Mouse (Mus musculus) stomach, embryonic 16.5 days (tissue): ENCODE data around the gene Olfr1239. TPM values are rescaled to one million over a fixed set of nuclear protein-coding genes. Genes with fewer than 3 reads are reported as not detected.

Experiments
- ATAC-seq: fragments of 200-750 bp; cut with Nextera tagmentation; 2 replicates; pipeline ENCODE4 v1.8.0; 2017; ENCODE audit warnings: moderate number of reproducible peaks, moderate TSS enrichment; ENCODE audit not compliant: insufficient read depth, low FRiP score
- H3K27ac ChIP-seq: fragments of 300-500 bp; sonication (generic); 2 replicates; pipeline ENCODE4 v1.5.1; 2014; ENCODE audit warnings: low read length
- H3K27me3 ChIP-seq: fragments of 300-500 bp; sonication (generic); 2 replicates; pipeline ENCODE4 v1.6.1; 2014; ENCODE audit warnings: low read length, control low read depth, mixed read lengths; ENCODE audit not compliant: control insufficient read depth, insufficient read depth
- H3K36me3 ChIP-seq: fragments of 300-500 bp; sonication (generic); 2 replicates; pipeline ENCODE4 v1.6.1; 2014; ENCODE audit warnings: low read length; ENCODE audit not compliant: control insufficient read depth, insufficient read depth
- H3K4me1 ChIP-seq: fragments of 300-500 bp; sonication (generic); 2 replicates; pipeline ENCODE4 v1.6.1; 2014; ENCODE audit warnings: low read length, control low read depth, mixed read lengths; ENCODE audit not compliant: control insufficient read depth, insufficient read depth
- H3K4me2 ChIP-seq: fragments of 300-500 bp; sonication (generic); 2 replicates; pipeline ENCODE4 v1.6.1; 2014; ENCODE audit warnings: low read depth, low read length, mixed read lengths
- H3K4me3 ChIP-seq: fragments of 300-500 bp; sonication (generic); replicated peaks from 2 replicates; pipeline ENCODE4 v1.5.1; 2014; ENCODE audit warnings: mild to moderate bottlenecking, low read length
- H3K9ac ChIP-seq: fragments of 300-500 bp; sonication (generic); 2 replicates; pipeline ENCODE4 v1.6.1; 2014; ENCODE audit warnings: low read length
- H3K9me3 ChIP-seq: fragments of 300-500 bp; sonication (generic); replicated peaks from 2 replicates; pipeline ENCODE4 v1.6.1; 2016; ENCODE audit warnings: low read length, control low read depth; ENCODE audit not compliant: control insufficient read depth
- WGBS: fragments of 180-500 bp; shearing (Covaris S2); extraction: QIAGEN DNeasy Blood & Tissue Kit; methylation state at CpG from one replicate; pipeline ENCODE4 v1.1.7; 2014; 5-methylcytosine and 5-hydroxymethylcytosine counted together
- polyA plus RNA-seq: library from polyadenylated mRNA; unstranded; fragments of >200 nt; fragmentation: Nextera tagmentation; extraction: Ambion mirVana; gene quantifications from 2 replicates; pipeline ENCODE4 v1.2.1, GENCODE M21; 2015

Olfr1239 gene
- not detected in 2 replicates for polyA plus RNA-seq

DNA sequence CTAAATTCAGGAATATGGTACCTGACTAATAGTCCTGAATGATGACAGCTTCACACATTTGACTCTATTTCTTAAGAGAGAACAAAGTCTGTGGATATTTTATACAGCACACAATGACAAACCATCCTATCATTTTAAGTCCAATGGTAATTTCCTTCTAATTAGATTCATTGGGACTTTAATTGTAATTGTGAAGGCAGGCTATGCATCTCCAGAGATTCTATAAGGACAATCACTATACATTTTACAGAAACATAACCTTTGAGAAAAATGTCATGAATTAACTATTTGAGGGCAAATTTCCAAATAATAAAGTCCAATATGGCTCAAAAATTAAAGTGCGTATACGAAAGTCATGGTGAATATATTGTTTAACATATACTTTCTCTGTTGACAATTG lies at the start of gene Olfr1239:
Gene Olfr1239 (minus strand): TSS at position 101 of the 400 bp plus-strand sequence.
- no peaks in the 10 kb centered on the region for H3K36me3 ChIP-seq
- H3K9me3 ChIP-seq: no peaks in the 10 kb centered on the region
- H3K9ac ChIP-seq: no peak within 1 kb of the TSS
- no peaks in the 10 kb centered on the region for H3K4me1 ChIP-seq
- no peaks in the 10 kb centered on the region for H3K27me3 ChIP-seq
- no peak for ATAC-seq
- WGBS: 77% methylated on average over 2 of the region's 2 CpGs
- H3K27ac ChIP-seq: no peak within 1 kb of the TSS
- no peak within 1 kb of the TSS for H3K4me2 ChIP-seq
- no peak within 1 kb of the TSS for H3K4me3 ChIP-seq

DNA sequence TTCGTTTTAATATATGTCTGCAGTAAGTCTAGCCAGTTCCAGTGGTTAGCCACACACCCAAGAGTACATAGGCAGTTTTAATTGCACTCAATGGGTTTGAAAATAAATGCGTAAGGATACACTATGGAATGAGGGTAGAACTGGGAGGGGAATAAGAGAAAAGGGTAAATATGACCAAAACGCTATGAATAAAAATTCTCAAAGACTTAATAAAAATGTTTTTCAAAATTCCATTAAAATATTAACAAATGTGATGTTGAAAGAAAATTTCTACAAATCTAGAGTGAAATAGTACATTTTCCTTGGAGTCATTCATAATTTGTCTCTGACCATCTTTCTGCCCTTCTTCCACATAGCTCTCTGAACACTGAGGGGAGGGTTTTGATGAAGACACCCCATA lies 22.7 kb upstream of the Olfr1239 start, which contains the start of gene Olfr1240:
Gene Olfr1240 (minus strand): TSS at position 101 of the 400 bp plus-strand sequence.
- no peak for ATAC-seq
- no peaks in the 10 kb centered on the region for H3K9me3 ChIP-seq
- no peak within 1 kb of the TSS for H3K27ac ChIP-seq
- no peaks in the 10 kb centered on the region for H3K36me3 ChIP-seq
- no peaks in the 10 kb centered on the region for H3K4me1 ChIP-seq
- H3K4me3 ChIP-seq: no peak within 1 kb of the TSS
- H3K4me2 ChIP-seq: no peak within 1 kb of the TSS
- H3K27me3 ChIP-seq: no peaks in the 10 kb centered on the region
- H3K9ac ChIP-seq: no peak within 1 kb of the TSS
- WGBS: 82% methylated on average over 3 of the region's 3 CpGs

DNA sequence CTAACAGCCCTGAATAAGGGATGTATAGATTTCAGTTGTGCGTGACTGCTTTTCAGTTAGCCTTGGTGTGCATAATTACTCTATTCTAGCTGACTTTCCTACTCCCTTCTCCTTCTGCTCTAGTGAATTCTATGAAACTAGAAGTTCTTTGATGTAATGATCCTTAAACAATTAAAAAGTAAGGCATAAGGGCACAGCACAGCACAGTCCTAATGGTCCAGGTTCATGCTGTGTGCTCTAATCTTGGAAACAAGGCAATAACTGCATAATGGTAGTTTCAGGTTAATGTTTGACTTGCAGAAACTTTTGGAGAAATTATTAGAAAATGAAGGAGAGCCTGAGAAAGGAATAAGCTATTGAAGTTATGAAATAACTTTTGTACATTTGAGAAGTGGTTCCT lies 5.7 kb downstream of the Olfr1239 start:
- Histone ChIP-seq H3K4me2 (no peak overlapping the region), H3K27me3 (no peaks in the 10 kb centered on the region), H3K36me3 (no peaks in the 10 kb centered on the region), H3K9me3 (no peaks in the 10 kb centered on the region), H3K27ac (no peak overlapping the region), H3K4me3 (no peak overlapping the region), H3K9ac (no peak overlapping the region), H3K4me1 (no peaks in the 10 kb centered on the region)
- no peak for ATAC-seq
- 83% methylated on average over 1 of the region's 1 CpGs for WGBS

DNA sequence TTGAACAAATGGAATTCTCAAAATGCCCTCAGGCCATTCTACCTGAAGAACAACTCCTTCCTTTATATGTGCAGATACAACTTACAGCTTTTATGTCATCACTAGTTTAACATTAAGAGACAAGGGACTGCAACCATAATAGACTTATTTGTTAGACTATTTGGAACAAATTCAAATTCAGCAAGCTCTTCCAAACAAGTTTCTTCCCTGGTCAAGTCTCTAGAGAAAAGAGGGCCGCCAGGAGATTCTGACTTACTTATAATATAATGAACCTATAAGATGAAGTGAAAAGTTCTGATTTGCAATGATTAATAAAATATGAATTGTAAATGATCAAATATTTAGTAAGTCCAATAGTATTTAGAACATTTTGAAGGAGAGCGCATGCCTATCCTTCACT lies 10.6 kb downstream of the Olfr1239 start, which contains the start of gene Olfr1238:
Gene Olfr1238 (minus strand): TSS at position 101 of the 400 bp plus-strand sequence.
- Histone ChIP-seq H3K4me1 (no peaks in the 10 kb centered on the region), H3K9ac (no peak within 1 kb of the TSS), H3K36me3 (no peaks in the 10 kb centered on the region), H3K9me3 (no peaks in the 10 kb centered on the region), H3K27me3 (no peaks in the 10 kb centered on the region), H3K4me2 (no peak within 1 kb of the TSS), H3K27ac (no peak within 1 kb of the TSS), H3K4me3 (no peak within 1 kb of the TSS)
- no peak for ATAC-seq
- WGBS: 92% methylated on average over 2 of the region's 2 CpGs

DNA sequence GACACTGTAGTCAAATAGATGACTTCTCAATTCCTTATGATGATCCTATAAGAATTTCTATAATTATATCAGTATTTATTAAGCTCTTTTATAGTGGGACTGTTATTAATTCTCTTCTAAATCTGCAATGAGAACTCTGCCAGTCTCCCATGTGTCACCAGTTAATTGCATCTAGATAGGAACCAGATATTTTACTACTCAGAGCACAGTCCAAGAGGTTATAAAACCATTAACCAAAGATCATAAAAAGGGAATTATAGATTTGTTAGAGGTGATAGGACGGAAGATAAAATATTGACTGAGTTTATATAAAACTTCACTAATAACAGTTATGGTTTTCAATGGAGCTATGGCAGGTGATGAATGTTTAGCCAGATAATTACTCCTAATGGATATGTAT lies 19.3 kb downstream of the Olfr1239 start:
- no peak overlapping the region for H3K4me3 ChIP-seq
- H3K27me3 ChIP-seq: no peaks in the 10 kb centered on the region
- 80% methylated on average over 1 of the region's 1 CpGs for WGBS
- H3K9ac ChIP-seq: no peak overlapping the region
- H3K36me3 ChIP-seq: no peaks in the 10 kb centered on the region
- no peaks in the 10 kb centered on the region for H3K9me3 ChIP-seq
- no peak for ATAC-seq
- H3K4me1 ChIP-seq: no peaks in the 10 kb centered on the region
- no peak overlapping the region for H3K27ac ChIP-seq
- H3K4me2 ChIP-seq: no peak overlapping the region

Other genes starting within 250 kb of the Olfr1239 start
- gene Olfr1225, start 245.7 kb downstream of the Olfr1239 start, polyA plus RNA-seq: not detected in 2 replicates
- gene Olfr1226, start 220.4 kb downstream of the Olfr1239 start, polyA plus RNA-seq: not detected in 2 replicates
- not detected in 2 replicates for gene Olfr1228, start 166.3 kb downstream of the Olfr1239 start, polyA plus RNA-seq
- not detected in 2 replicates for gene Olfr1229, start 132.4 kb downstream of the Olfr1239 start, polyA plus RNA-seq
- gene Olfr1230, start 123.1 kb downstream of the Olfr1239 start, polyA plus RNA-seq: not detected in 2 replicates
- not detected in 2 replicates for gene Olfr1231, start 113.3 kb downstream of the Olfr1239 start, polyA plus RNA-seq
- gene Olfr1232, start 90.7 kb downstream of the Olfr1239 start, polyA plus RNA-seq: not detected in 2 replicates
- gene Olfr1233, start 78.0 kb downstream of the Olfr1239 start, polyA plus RNA-seq: not detected in 2 replicates
- gene Olfr1234, start 55.5 kb downstream of the Olfr1239 start, polyA plus RNA-seq: not detected in 2 replicates
- not detected in 2 replicates for gene Olfr1238, start 10.7 kb downstream of the Olfr1239 start, polyA plus RNA-seq
- gene Olfr1240, start 22.6 kb upstream of the Olfr1239 start, polyA plus RNA-seq: not detected in 2 replicates
- not detected in 2 replicates for gene Olfr1241, start 66.7 kb upstream of the Olfr1239 start, polyA plus RNA-seq
- not detected in 2 replicates for gene Olfr1242, start 77.9 kb upstream of the Olfr1239 start, polyA plus RNA-seq
- not detected in 2 replicates for gene Olfr1243, start 111.1 kb upstream of the Olfr1239 start, polyA plus RNA-seq
- not detected in 2 replicates for gene Olfr1245, start 158.0 kb upstream of the Olfr1239 start, polyA plus RNA-seq
- gene Olfr1246, start 172.8 kb upstream of the Olfr1239 start, polyA plus RNA-seq: not detected in 2 replicates
- not detected in 2 replicates for gene Olfr1247, start 193.7 kb upstream of the Olfr1239 start, polyA plus RNA-seq
- gene Olfr1248, start 197.8 kb upstream of the Olfr1239 start, polyA plus RNA-seq: not detected in 2 replicates
- not detected in 2 replicates for gene Olfr1249, start 214.6 kb upstream of the Olfr1239 start, polyA plus RNA-seq
- gene Olfr1250, start 241.1 kb upstream of the Olfr1239 start, polyA plus RNA-seq: not detected in 2 replicates